Mouse (Mus musculus) midbrain, embryonic 14.5 days (tissue): ENCODE results near the gene Phf12. TPM values are rescaled to one million over a fixed set of nuclear protein-coding genes. Genes with fewer than 3 reads are reported as not detected.

Experiments used
- ATAC-seq: fragments of 200-750 bp; cut with Nextera tagmentation; 2 replicates; pipeline ENCODE4 v1.8.0; 2017; ENCODE audit warnings: moderate number of reproducible peaks, moderate library complexity; ENCODE audit not compliant: low FRiP score, low TSS enrichment
- DNase-seq: peaks from one replicate; pipeline ENCODE4 v3.0.0-alpha.2; 2015
- H3K27ac ChIP-seq: fragments of 300-500 bp; sonication (generic); replicated peaks from 2 replicates; pipeline ENCODE4 v1.5.1; 2014; ENCODE audit warnings: mild to moderate bottlenecking, low read depth, low read length, moderate library complexity
- H3K27me3 ChIP-seq: fragments of 300-500 bp; sonication (generic); 2 replicates; pipeline ENCODE4 v1.6.1; 2014; ENCODE audit warnings: low read length, control low read depth, mixed read lengths; ENCODE audit not compliant: control insufficient read depth, insufficient read depth
- H3K36me3 ChIP-seq: fragments of 300-500 bp; sonication (generic); 2 replicates; pipeline ENCODE4 v1.6.1; 2014; ENCODE audit warnings: low read length, control low read depth; ENCODE audit not compliant: control insufficient read depth, insufficient read depth
- H3K4me1 ChIP-seq: fragments of 300-500 bp; sonication (generic); 2 replicates; pipeline ENCODE4 v1.6.1; 2014; ENCODE audit warnings: mild to moderate bottlenecking, antibody characterized with exemption, low read length, control low read depth; ENCODE audit not compliant: control insufficient read depth, insufficient read depth
- H3K4me2 ChIP-seq: fragments of 300-500 bp; sonication (generic); 2 replicates; pipeline ENCODE4 v1.6.1; 2014; ENCODE audit warnings: mild to moderate bottlenecking, low read length, moderate library complexity
- H3K4me3 ChIP-seq: fragments of 300-500 bp; sonication (generic); replicated peaks from 2 replicates; pipeline ENCODE4 v1.5.1; 2014; ENCODE audit warnings: low read depth, low read length
- H3K9ac ChIP-seq: fragments of 300-500 bp; sonication (generic); replicated peaks from 2 replicates; pipeline ENCODE4 v1.6.1; 2014; ENCODE audit warnings: mild to moderate bottlenecking, low read length, moderate library complexity
- H3K9me3 ChIP-seq: fragments of 300-500 bp; sonication (generic); 2 replicates; pipeline ENCODE4 v1.6.1; 2016; ENCODE audit warnings: low read length, control low read depth, mixed read lengths; ENCODE audit not compliant: control insufficient read depth
- WGBS: fragments of 180-500 bp; shearing (Covaris S2); extraction: QIAGEN DNeasy Blood & Tissue Kit; methylation state at CpG from one replicate; pipeline ENCODE4 v1.1.7; 2014; 5-methylcytosine and 5-hydroxymethylcytosine counted together
- polyA plus RNA-seq: library from polyadenylated mRNA; unstranded; fragments of >200 nt; fragmentation: Nextera tagmentation; extraction: Ambion mirVana; gene quantifications from 2 replicates; pipeline ENCODE4 v1.2.1, GENCODE M21; 2014

Gene Phf12
- polyA plus RNA-seq, 1 experiment from 2014 or later: 20.3 TPM

GRCm38 (mm10) chr11:78066641-78067040 is 84.1 kb downstream of the Phf12 start:
- no peak overlapping the region for H3K4me3 ChIP-seq
- H3K4me2 ChIP-seq: no peak overlapping the region
- no peak overlapping the region for H3K27ac ChIP-seq
- no peaks in the 10 kb centered on the region for H3K4me1 ChIP-seq
- DNase-seq: no peak
- no peaks in the 10 kb centered on the region for H3K9me3 ChIP-seq
- WGBS: 47% methylated on average over 2 of the region's 2 CpGs
- H3K9ac ChIP-seq: no peak overlapping the region
- no peaks in the 10 kb centered on the region for H3K27me3 ChIP-seq
- ATAC-seq: no peak
- no peaks in the 10 kb centered on the region for H3K36me3 ChIP-seq

- no peaks in the 10 kb centered on the region for H3K4me1 ChIP-seq
- no peak overlapping the region for H3K4me3 ChIP-seq
- 77% methylated on average over 5 of the region's 5 CpGs for WGBS
- ATAC-seq (no peak), DNase-seq (no peak)
- no peak overlapping the region for H3K4me2 ChIP-seq
- H3K9ac ChIP-seq: no peak overlapping the region
- peaks cover 6% of the 10 kb centered on the region for H3K36me3 ChIP-seq
- no peaks in the 10 kb centered on the region for H3K9me3 ChIP-seq
- no peaks in the 10 kb centered on the region for H3K27me3 ChIP-seq
- H3K27ac ChIP-seq: no peak overlapping the region
These were observed 85.0 kb downstream of the Phf12 start for GRCm38 (mm10) chr11:78067566-78067965.

- no peak for DNase-seq
- H3K9ac ChIP-seq: no peak overlapping the region
- H3K36me3 ChIP-seq: peaks cover 21% of the 10 kb centered on the region
- no peak overlapping the region for H3K4me2 ChIP-seq
- no peak overlapping the region for H3K4me3 ChIP-seq
- WGBS: 84% methylated on average over 5 of the region's 5 CpGs
- H3K9me3 ChIP-seq: no peaks in the 10 kb centered on the region
- no peak for ATAC-seq
- no peaks in the 10 kb centered on the region for H3K4me1 ChIP-seq
- no peak overlapping the region for H3K27ac ChIP-seq
- no peaks in the 10 kb centered on the region for H3K27me3 ChIP-seq
These were observed 86.6 kb downstream of the Phf12 start for GRCm38 (mm10) chr11:78069130-78069529.

- Histone ChIP-seq H3K4me2 (no peak overlapping the region), H3K4me1 (no peaks in the 10 kb centered on the region), H3K27ac (no peak overlapping the region), H3K4me3 (no peak overlapping the region), H3K27me3 (no peaks in the 10 kb centered on the region), H3K36me3 (peaks cover 26% of the 10 kb centered on the region), H3K9me3 (no peaks in the 10 kb centered on the region), H3K9ac (no peak overlapping the region)
- ATAC-seq (no peak), DNase-seq (no peak)
- WGBS: 86% methylated on average over 6 of the region's 6 CpGs
These were observed 87.1 kb downstream of the Phf12 start for GRCm38 (mm10) chr11:78069646-78070045.

GRCm38 (mm10) chr11:78071938-78072337 is 89.4 kb downstream of the Phf12 start:
- DNase-seq (no peak), ATAC-seq (no peak)
- Histone ChIP-seq H3K27ac (no peak overlapping the region), H3K4me2 (no peak overlapping the region), H3K9ac (no peak overlapping the region), H3K4me3 (no peak overlapping the region), H3K36me3 (peaks cover 40% of the 10 kb centered on the region), H3K9me3 (no peaks in the 10 kb centered on the region), H3K4me1 (no peaks in the 10 kb centered on the region), H3K27me3 (no peaks in the 10 kb centered on the region)
- WGBS: 84% methylated on average over 5 of the region's 5 CpGs

- 34% methylated on average over 6 of the region's 6 CpGs for WGBS
- Histone ChIP-seq H3K9me3 (no peaks in the 10 kb centered on the region), H3K36me3 (peaks cover 40% of the 10 kb centered on the region), H3K9ac (no peak overlapping the region), H3K4me1 (no peaks in the 10 kb centered on the region), H3K27ac (no peak overlapping the region), H3K27me3 (no peaks in the 10 kb centered on the region), H3K4me2 (no peak overlapping the region), H3K4me3 (no peak overlapping the region)
- DNase-seq (no peak), ATAC-seq (no peak)
These were observed 90.0 kb downstream of the Phf12 start for GRCm38 (mm10) chr11:78072425-78073130.

- Histone ChIP-seq H3K36me3 (peaks cover 40% of the 10 kb centered on the region), H3K27me3 (no peaks in the 10 kb centered on the region), H3K27ac (no peak overlapping the region), H3K9me3 (no peaks in the 10 kb centered on the region), H3K4me3 (no peak overlapping the region), H3K4me1 (no peaks in the 10 kb centered on the region), H3K4me2 (no peak overlapping the region), H3K9ac (no peak overlapping the region)
- no peak for DNase-seq
- no peak for ATAC-seq
- 93% methylated on average over 9 of the region's 9 CpGs for WGBS
These were observed 91.2 kb downstream of the Phf12 start for GRCm38 (mm10) chr11:78073577-78074276.

- H3K4me2 ChIP-seq: no peak overlapping the region
- DNase-seq (no peak), ATAC-seq (no peak)
- 95% methylated on average over 2 of the region's 2 CpGs for WGBS
- H3K4me1 ChIP-seq: no peaks in the 10 kb centered on the region
- no peak overlapping the region for H3K9ac ChIP-seq
- H3K9me3 ChIP-seq: no peaks in the 10 kb centered on the region
- H3K27me3 ChIP-seq: no peaks in the 10 kb centered on the region
- H3K4me3 ChIP-seq: no peak overlapping the region
- peaks cover 40% of the 10 kb centered on the region for H3K36me3 ChIP-seq
- H3K27ac ChIP-seq: no peak overlapping the region
These were observed 91.7 kb downstream of the Phf12 start for GRCm38 (mm10) chr11:78074277-78074652.

GRCm38 (mm10) chr11:78074666-78075065 is 92.1 kb downstream of the Phf12 start:
- peaks cover 40% of the 10 kb centered on the region for H3K36me3 ChIP-seq
- 95% methylated on average over 4 of the region's 4 CpGs for WGBS
- peaks cover 4% of the 10 kb centered on the region for H3K4me1 ChIP-seq
- ATAC-seq (no peak), DNase-seq (no peak)
- H3K27me3 ChIP-seq: no peaks in the 10 kb centered on the region
- no peak overlapping the region for H3K4me2 ChIP-seq
- H3K9ac ChIP-seq: no peak overlapping the region
- H3K9me3 ChIP-seq: no peaks in the 10 kb centered on the region
- no peak overlapping the region for H3K4me3 ChIP-seq
- no peak overlapping the region for H3K27ac ChIP-seq
